Mouse (Mus musculus): ENCODE measurements at regions not wholly inside any gene's neighbourhood (a gene's known extent, or its start where the extent isn't known, plus 50 kb on each side); places are given as distances from the start of the nearest gene placed in this dataset.
"Not testable (repeated sequence)": the region's sequence is repeated elsewhere in the genome, so short reads cannot be mapped to it uniquely, and the experiment has no call there.

DNA sequence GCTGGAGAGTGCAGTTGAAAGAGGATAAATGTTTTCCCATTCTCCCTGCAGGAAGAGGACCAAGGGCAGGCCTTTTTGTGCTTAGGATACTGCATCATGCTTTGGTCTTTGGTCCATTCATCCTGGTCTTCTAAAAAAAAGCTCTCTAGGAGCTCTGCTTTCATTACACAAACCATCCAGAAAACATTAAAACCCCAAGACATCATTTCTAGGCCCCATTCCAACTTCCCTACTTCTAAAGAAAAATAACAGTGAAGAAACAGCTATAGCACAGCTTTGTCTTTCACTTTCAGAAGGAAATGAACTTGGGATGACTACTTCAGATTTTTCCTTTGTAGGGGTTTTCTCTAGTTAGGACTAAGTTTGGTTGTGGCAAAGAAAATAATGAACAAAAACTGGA lies 185.1 kb upstream of the Tmc3 start:
- DNase-seq (ENCODE audit: inconsistent ontology term), result no peak

DNA sequence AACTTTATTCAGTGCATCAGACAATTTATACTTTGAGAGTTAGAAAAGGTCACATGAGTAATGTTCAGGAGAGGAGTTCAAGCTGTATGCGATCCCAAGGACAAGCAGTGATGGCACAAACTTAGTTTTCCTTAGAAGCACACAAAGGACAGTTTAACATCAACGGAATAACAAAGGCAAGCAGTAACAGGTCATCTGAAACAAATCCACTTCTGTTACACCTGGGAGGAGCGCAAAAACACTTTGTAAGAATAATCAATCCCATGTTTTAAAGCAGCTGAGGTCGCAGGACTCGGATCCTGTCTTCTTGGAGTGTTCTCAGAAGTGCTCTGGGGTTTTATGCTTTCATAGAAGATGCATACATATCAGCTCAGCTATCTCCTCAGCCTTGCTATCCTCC lies 183.7 kb upstream of the Tmc3 start:
- DNase-seq (ENCODE audit: inconsistent ontology term), result no peak

DNA sequence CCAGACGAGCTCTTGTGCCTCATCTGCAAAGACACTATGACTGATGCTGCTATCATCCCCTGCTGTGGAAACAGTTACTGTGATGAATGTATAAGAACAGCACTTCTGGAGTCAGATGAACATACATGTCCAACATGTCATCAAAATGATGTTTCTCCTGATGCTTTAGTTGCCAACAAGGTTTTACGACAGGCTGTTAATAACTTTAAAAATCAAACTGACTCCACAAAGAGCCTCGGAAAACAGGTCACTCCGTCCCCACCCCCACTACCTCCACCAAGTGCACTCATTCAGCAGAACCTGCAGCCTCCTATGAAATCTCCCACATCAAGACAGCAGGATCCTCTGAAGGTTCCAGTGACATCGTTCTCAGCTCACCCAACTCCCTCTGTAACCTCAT lies 172.0 kb upstream of the Tmc3 start:
- DNase-seq (ENCODE audit: inconsistent ontology term), result not testable (repeated sequence)

DNA sequence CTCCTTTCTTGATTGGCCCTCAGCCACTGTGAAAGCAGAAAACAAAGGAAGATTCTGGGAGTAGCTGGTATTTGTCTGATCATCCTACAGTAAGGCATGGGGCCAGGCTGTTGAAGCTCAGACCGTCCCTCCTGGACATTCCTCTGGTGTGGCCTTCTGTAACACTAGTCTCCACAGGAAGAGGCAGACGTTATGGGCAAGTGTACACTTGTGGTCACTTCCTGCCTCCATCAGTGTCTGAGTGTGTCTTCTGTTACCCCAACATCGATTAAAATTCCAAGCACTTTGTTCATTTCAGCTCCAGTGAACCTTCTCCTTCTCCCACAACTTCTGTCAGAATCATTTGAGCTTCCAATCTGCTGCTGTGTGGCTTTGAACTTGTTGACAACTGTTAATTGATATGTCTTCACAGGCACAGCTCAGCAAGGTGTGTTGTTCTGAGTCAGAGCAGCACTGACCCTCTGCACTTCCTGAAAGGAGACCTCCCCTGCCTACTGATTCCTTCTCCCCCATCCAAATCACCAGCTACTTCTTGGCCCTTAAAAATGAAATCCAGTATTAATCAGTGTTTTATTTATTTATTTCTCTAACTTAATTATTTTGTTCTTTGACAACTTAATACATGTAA lies 154.7 kb upstream of the Tmc3 start:
- DNase-seq (ENCODE audit: inconsistent ontology term), result peak; percentile 81

DNA sequence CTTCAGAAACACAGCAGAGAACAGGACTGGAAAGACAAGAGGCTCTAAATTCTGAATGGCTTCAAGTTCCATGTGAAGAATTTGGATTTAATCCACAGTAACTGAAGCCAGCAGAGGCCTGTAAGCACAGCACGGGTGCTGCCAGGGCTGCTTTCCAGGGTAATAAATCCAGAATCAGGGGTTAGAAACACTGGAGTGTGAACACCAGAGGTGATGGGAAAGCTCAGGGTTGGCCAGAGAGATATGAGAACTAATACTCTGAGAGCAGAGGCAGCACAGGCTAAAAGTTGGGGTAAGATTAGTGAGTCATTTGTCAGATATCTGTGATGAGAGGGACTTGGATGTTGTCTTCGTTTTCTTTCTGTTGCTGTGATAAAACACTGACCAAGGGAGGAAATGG lies 153.6 kb upstream of the Tmc3 start:
- peak; percentile 45 for DNase-seq (ENCODE audit: inconsistent ontology term)

DNA sequence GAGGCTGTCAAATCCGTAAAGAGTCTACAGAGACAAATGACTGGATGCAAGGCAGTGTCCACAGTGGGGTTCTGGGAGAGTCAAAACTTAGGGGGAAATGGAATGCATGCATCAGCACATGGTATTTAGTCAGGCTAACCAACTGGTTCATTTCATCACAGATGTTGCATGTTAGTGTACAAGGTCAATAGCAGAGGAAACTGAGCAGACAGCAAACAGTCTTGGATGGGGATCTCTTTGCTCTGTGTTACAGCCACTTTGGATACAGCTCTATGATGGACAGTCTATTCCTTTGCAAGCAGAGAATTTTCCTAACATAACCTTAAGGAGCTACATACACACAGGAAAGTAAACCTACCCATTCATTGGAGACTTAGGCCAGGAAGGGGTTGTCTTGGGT lies 151.9 kb upstream of the Tmc3 start:
- DNase-seq (ENCODE audit: inconsistent ontology term), result no peak

DNA sequence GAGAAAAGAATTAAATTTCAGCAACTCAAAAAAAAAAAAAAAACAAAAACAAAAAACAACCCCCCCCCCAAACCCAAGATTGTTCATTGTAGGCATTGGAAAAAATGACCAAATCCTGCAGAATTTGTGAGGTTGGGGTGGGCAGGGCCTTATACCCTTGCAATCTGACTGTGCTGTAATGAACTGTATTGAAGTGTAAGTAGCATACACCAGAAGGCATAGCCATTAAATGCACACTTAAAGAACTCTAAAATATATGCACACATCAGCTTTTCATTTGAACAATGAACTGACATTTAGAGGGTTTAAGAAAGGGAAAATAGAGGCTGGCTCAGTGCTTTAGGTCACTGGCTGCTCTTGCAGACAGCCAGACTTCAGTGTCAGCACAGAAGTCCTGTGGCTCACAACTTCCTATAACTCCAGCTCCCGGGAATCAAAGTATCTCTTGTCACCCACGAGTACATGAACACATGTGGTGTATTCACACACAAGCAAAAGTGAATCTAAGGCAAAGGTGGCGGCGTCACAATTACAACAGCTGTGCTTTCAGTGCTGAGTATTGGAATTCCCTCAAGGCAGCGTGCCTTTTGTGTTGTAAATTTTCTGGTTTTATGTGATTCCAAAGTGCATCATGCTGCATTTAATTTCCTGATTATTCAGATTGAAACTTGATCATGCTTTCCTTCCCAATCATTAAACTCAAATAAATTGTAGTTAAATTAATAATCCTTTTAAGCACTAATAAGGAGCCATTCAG lies 150.6 kb upstream of the Tmc3 start:
- no peak for DNase-seq (ENCODE audit: inconsistent ontology term)

DNA sequence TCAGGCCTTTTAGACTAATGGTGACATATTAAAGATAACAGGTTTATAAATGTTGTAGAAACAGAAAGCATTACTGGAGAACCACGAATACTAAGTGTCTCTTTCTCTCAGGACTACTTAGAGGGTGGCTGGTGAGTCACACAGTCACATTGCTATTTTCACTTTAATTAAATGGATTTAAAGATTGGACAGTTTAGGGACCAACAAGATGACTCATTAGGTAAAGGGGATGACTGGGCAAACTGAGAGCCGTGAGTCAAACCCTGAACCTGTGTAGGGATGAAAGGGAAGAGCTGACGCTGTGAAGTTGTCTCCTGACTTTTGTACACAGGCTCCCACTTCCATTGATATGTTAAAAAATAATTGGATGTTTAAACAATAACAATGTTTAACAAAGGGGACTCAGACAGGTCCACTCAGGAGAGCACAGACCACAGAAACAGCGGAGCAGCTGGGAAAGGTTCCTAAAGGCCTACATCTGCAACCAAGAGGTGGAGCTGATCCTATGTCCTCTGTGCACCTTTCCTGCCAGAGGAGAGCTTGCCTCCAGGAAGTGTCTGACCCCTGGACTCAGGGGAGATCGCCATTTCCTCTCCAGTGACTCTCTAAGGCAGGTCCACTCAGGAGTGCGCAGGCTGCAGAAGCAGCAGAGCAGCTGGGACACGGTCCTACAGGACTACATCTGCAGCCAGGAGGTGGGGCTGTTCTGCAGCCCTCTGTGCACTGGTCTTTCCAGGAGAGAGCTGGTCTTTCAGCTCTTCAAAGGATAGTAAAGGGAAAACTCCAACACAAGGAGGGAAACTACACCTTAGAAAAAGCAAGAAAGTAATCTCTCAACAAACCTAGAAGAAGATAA lies 146.0 kb upstream of the Tmc3 start:
- DNase-seq (ENCODE audit: inconsistent ontology term), result peak; percentile 82

DNA sequence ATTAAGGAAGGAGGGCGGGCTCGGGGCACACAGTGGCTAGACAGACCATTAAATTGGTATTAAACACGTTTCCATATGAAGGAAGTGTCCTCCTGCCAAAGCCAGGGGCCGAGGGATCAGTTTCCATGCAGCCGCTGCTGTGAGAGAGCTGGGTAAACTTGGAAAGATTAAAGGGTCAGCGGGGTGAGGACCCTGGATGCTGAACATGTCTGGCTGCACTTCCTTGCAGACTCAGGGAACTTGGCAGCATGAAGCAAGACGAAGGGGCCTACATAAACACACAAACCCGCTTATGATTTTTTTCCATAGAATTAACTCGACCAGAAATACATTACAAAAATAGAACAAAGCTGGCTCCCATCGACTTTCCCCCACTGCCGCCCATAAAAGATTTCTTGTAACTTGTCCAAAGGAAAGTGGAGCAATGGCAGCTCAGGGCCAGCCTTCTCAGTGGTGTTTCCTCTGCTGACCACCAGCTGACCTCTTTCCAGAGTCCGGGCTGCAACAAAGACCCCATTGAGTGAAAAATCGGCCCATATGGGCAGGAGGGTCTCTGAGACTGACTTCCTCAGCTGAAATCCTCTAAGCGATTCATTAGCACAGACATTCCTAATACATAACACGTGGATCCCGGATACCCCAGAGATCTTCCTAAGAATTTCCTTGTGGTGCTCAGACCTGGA lies 141.0 kb upstream of the Tmc3 start:
- peak; percentile 53 for DNase-seq (ENCODE audit: inconsistent ontology term)

DNA sequence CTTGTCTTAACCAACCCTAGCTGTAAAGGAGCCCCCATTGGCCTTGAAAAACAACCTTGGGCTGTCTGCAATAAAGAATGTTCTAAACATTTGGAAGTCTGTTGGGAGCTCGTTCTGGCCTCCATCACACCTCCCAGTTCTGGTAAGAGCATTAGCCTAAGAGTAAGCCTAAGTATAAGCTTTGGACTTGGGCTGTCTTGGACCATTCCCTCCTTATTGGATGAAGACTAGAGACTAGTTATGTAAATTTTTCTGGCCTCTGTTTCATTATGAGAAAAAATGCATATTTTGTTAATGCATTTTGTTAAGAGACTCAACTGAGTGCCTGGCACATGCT lies 140.5 kb upstream of the Tmc3 start:
- no peak for DNase-seq (ENCODE audit: inconsistent ontology term)

DNA sequence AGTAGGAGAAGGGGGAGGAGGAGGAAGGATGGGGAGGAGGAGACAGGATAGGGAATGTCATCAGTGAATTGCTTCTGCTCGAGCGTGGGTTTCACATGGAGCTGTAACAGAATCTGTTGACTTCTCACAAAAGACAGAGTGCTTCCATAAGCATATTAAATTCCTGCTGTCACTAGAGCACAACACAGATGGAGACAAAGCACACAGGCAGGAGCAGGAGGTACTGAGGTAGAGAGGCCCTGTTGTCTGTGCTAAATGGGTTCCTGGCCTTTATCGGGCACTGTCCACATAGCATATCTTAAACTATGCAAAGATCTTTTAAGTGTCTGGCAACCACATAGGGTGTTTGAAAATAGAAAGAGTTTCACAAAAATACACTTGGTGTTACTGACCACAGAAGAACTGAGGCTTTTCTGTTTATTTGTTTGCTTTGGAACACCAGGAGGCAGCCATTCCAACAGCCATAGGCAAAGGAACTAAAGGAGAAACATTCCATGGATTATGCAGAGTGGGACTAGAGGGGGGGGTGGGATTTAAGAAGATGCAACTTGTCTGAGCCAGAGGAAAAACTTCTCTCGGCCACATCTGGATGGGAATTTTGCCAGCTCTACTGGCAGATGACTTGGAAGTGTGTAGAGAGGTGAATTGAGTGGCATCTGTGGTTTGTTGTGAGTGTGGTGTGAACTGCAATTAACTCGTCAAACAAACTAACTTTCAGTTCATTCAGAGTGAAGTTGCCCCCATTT lies 139.4 kb upstream of the Tmc3 start:
- DNase-seq (ENCODE audit: inconsistent ontology term), result no peak

DNA sequence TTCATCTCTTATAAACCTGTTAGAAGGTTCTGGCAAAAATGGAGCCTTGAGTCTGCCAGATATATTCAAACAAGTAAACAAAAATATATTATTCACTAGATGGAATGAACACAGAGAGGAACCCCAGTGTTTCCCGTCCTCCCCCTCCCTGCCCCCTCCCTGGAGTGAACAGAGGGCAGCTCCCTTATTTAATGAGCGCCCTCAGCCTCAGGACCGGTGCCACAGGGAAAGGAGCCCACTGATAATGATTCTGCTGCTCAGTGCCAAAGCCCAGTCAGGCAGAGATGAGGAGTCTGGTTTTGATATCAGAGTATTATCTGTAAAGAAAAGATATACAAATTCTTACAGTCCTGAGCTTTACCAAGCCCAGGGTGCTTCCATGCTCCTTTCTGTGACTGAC lies 134.4 kb upstream of the Tmc3 start:
- DNase-seq (ENCODE audit: inconsistent ontology term), result peak; percentile 62

DNA sequence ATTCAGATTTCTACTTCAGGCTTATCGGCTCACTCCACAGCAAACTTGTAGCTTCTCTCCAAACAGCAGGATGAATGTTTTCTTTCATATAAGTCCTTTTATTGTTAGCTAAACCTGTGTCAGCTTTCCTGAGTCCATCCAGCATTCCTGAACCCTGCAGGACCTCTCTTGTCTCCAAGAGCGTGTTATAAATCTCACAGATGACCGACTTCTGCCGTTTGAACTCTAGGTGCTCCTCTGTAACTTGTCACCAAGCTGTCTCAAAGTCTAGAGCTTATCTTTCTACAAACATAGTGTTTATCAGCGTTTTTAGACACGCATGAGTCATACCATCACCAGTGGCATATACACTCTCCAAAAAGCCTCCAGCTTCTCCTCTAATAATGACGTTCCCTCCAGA lies 132.4 kb upstream of the Tmc3 start:
- DNase-seq (ENCODE audit: inconsistent ontology term), result no peak

DNA sequence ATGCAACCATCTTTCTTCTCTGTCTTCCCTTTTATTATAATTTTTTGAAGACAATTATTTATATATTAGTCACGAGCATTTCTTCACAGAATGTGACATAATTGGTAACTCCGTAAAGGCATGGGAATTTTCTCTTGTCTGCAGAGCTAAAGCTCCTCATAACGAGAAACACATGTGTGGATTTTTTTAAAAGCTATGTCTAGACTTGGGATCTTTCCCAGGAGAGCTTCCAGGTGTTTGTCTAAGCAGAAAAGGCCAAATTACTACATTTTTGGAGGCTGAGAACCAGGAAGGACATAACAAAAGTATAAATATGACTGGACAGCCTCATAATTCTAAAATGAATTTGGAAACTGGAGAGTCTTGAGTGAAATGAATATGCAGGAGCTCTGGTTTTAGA lies 125.2 kb upstream of the Tmc3 start:
- peak; percentile 34 for DNase-seq (ENCODE audit: inconsistent ontology term)

DNA sequence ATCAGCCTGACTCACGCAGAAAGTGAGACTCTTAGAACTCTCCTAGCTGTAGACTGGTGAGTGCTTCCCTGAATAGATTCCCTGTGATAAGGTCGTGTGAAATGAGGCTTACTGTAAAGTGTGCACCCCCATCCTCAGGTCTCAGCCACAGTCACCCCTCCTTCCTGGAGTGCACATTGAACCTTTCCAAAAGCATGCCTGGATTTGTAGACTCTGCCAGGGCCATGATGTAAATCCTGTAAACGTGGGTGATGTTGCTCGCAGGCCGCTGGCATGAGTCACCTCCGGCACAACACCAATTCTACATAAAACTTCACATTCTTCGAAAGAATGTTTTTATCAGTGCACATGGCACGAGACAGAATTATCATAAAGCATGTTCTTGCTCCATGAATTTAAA lies 117.7 kb upstream of the Tmc3 start:
- no peak for DNase-seq (ENCODE audit: inconsistent ontology term)

DNA sequence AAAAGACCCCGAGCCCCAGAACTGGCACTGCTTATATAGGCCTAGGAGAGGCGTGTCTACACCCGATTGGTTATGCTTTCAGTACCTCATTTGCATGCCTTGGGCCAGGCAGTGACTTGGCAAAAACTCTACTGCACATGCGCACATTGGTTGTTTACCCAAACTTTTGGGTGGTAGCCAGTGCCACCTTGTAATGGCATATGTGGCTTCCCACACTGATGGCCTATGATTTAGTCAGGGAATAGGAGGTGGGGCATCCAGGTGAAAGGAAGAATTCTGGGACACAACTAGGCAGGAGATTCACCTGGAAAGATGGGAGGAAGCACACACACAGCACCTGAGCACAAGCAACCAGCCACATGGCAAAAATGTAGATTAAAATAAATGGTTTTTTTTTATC lies 114.9 kb upstream of the Tmc3 start:
- not testable (repeated sequence) for DNase-seq (ENCODE audit: inconsistent ontology term)

DNA sequence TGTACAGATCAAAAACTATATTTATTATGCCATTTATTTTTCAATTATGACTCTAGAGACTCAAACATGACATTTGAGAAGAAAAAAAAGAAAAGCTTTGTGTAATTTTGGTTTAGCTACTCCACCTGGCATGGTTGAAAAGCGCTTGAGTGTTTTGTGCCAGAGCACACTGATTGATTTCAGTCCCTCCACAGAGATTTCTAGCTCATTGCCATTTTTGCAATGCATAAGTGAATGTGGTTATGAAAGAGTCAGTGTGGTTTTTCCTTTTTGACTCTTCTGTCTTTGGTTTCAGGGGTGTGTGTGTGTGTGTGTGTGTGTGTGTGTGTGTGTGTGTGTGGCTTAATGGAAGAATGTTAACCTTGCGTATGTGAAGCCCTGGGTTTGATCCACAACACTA lies 113.6 kb upstream of the Tmc3 start:
- DNase-seq (ENCODE audit: inconsistent ontology term), result no peak

DNA sequence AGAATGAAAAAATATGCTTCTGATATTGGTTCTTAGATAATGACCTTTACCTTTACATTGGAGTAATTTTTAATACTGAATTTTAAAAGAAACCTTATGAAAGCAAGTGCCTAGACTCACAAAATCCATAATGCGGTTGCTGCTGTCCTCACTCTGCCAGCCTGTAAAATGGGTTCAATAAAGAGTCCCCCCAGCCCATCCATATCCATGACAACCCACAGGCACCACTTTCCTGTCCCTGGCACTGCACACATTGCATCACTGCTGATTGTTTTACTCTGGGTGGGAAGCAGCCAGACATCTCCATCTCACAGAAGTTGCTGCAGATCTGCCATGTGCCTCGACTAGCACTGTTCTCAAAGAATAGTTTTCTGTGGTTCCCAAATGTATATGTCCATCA lies 110.3 kb upstream of the Tmc3 start:
- DNase-seq (ENCODE audit: inconsistent ontology term), result no peak

DNA sequence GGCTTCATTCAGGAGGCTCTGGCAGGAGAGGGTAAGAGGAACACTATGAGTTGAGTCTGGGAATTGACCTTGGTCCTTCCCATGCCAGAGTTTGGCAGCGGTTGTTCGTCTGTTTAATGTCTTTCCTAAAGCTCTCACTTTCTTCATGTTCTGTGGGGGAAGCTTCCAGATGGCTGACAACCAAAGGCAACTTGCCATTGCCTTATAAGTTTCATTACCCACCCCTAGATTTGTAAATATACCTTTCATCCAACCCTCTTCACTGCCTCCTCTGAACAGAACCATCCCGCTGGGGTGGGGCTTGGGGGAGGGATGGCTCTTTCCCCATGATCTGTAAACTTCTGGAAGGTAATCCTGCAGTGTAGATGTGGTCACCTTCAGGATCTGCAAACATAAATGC lies 109.7 kb upstream of the Tmc3 start:
- no peak for DNase-seq (ENCODE audit: inconsistent ontology term)

DNA sequence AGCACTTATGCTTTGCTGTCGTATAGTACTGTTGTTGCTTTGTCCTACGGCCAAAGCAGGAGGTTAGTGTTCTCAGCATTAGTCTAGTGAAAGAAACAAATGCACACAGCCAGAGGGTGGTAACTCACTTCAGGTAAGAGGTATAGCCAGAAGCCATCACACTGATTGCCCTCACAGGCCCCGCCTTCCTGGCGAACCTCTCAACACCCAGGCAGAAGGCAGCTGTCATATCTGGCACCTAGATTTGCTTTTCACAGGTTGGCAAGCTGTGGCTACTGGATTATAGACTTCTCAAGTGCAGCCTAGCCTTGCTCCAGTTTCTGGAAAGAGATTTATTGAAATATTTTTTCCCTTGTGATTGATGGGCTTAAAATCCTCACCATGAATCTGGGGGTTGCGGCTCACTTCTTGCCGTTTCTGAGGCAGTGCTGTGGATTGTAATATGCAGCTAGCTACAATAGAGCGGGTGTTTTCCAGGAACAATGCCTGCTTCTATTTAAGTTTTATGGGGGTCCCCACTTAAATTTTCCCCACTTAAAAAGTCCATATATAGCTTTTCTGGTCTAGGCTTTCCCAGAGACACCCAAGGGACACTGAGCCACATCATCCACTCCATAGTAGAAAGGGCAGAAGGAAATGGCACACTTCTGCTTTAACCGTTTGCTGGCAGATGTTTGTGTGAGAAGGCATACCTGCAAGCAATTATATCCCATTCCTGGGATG lies 109.1 kb upstream of the Tmc3 start:
- DNase-seq (ENCODE audit: inconsistent ontology term), result no peak

DNA sequence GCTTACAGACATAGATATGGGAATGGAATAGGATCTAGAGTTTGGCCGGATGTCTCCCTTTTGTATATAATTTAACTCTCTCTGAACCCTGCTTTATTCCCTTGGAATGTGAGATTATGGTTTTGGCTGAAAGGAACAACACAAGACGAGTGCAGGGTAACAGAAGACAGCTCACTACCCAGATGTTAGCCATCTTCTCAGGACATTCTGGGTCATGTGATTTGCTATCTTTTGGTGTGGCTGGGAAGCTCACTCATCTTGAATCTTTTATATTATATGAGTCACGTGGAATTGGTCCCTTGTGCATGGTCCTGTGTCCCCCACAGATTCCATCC lies 108.6 kb upstream of the Tmc3 start:
- DNase-seq (ENCODE audit: inconsistent ontology term), result no peak
